16 mouse cellular contexts compared by ENCODE assay signal in the genomic region with DNA sequence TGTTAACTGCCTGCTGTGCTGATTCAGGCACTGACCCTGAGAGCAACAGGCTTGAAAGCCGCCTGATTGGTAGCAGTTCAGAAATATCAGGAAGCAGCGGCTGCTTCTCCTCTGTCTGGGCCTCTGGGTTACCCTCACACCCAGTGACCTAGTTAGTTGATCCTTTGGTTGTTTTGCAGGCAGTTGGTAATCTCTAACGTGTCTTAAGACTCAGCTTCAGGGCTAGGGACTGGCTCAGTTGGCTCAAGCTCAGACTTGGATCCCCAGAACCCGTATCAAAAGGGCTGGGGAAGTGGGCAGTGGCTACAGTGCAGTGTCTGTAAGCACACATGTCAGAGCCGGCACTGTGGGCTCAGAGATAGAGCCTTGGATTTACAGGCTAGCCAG. TPM values are rescaled to one million over a fixed set of nuclear protein-coding genes. Genes with fewer than 3 reads are reported as not detected.
"Had no signal": no experiment of that assay in that cellular context is flagged by ENCODE, and none has a peak within 500 bp of the region (broad histone marks: within the 10 kb centered on the region; RNA-seq: fewer than 3 reads in every experiment).

No protein-coding gene starts in this region.

- H3K27ac ChIP-seq: kidney, embryonic 15.5 days; limb, embryonic 13.5 days; midbrain, embryonic 13.5 days; stomach, postnatal 0 days had no signal

- DNase-seq: kidney, adult 2 months; kidney, postnatal 14 days; left cerebral cortex, postnatal 4 days; lung, embryonic 14.5 days; lung, postnatal 4 days; right cerebral cortex, postnatal 14 days; thymus, postnatal 4 days had no signal

- H3K4me3 ChIP-seq: kidney, embryonic 15.5 days; limb, embryonic 13.5 days; midbrain, embryonic 13.5 days had no signal

RNA-seq across cellular contexts. Expression of a gene that starts 27.3 kb away (rescaled TPM):
- total RNA-seq: left cerebral cortex, postnatal 10 days; liver, adult 2 months; megakaryocyte-erythroid progenitor cell, adult 5-6 weeks; midbrain, postnatal 0 days had no signal

RNA-seq across cellular contexts. Expression of a gene that starts 46.9 kb away (rescaled TPM):
- total RNA-seq: layer of hippocampus, postnatal 14 days; liver, adult 2 months; megakaryocyte-erythroid progenitor cell, adult 5-6 weeks had no signal
